Mouse (Mus musculus): ENCODE data around the gene Junb. TPM values are rescaled to one million over a fixed set of nuclear protein-coding genes. Genes with fewer than 3 reads are reported as not detected.
A peak's percentile ranks its signal among the peaks of the same experiment; 100 is the strongest.

The Junb gene
- total and polyA plus RNA-seq, 3 experiments = 41.6 to 72.7 TPM; not detected in 1

GRCm38 (mm10) chr8:84934860-84935259 lies 43.7 kb downstream of the Junb start:
- TF ChIP-seq HCFC1 (IDR thresholded peaks at IDR 0.05; ENCODE audit: low read depth, low read length) (no peak), POLR2A (IDR thresholded peaks at IDR 0.05; ENCODE audit: control insufficient read depth in 1 of 2, insufficient read depth in 1 of 2, low read depth in 1 of 2, low read length in 2 of 2, poor library complexity in 1 of 2) (0 out of 4 replicates have a peak, but pooled peaks of 1 of the 2 experiments have one; percentile 24)
- Histone ChIP-seq H3K4me1 (ENCODE audit: control insufficient read depth in 1 of 2, insufficient read depth in 2 of 2, low read length in 2 of 2) (peaks cover 0 to 30% of the 10 kb centered on the region in 2 experiments; a peak in 3 of 4 replicates), H3K27me3 (ENCODE audit: control insufficient read depth in 1 of 2, insufficient read depth in 2 of 2, low read length in 2 of 2) (no peaks in the 10 kb centered on the region), H3K36me3 (ENCODE audit: control insufficient read depth in 1 of 2, insufficient read depth in 2 of 2, low read length in 2 of 2) (peaks cover 0 to 13% of the 10 kb centered on the region in 2 experiments; a peak in 2 of 4 replicates), H3K4me3 (ENCODE audit: control insufficient read depth in 1 of 2, insufficient read depth in 1 of 2, low read depth in 2 of 2, low read length in 2 of 2) (no peak overlapping the region), H3K9ac (ENCODE audit: control insufficient read depth, low read depth, low read length, poor library complexity, severe bottlenecking) (no peak overlapping the region), H3K9me3 (replicated peaks; ENCODE audit: insufficient read depth, low read length) (no peaks in the 10 kb centered on the region), H3K27ac (ENCODE audit: control insufficient read depth, low read depth, low read length) (no peak overlapping the region), H3K79me2 (ENCODE audit: control insufficient read depth, insufficient read depth, low read length, poor library complexity) (no peaks in the 10 kb centered on the region)
- no peak for DNase-seq (ENCODE audit: low read depth, low spot score)

GRCm38 (mm10) chr8:84933767-84934559 lies 44.6 kb downstream of the Junb start:
- TF ChIP-seq POLR2A (IDR thresholded peaks at IDR 0.05; ENCODE audit: control insufficient read depth in 1 of 2, insufficient read depth in 1 of 2, low read depth in 1 of 2, low read length in 2 of 2, poor library complexity in 1 of 2) = no peak
- TF ChIP-seq JUND (IDR thresholded peaks at IDR 0.05; ENCODE audit: low read depth, low read length) = no peak
- H3K4me3 ChIP-seq (ENCODE audit: control insufficient read depth in 1 of 2, insufficient read depth in 1 of 2, low read depth in 2 of 2, low read length in 2 of 2) = no peak overlapping the region
- no peaks in the 10 kb centered on the region for H3K9me3 ChIP-seq (replicated peaks; ENCODE audit: insufficient read depth, low read length)
- no peak overlapping the region for H3K27ac ChIP-seq (ENCODE audit: control insufficient read depth, low read depth, low read length)
- H3K9ac ChIP-seq (ENCODE audit: control insufficient read depth, low read depth, low read length, poor library complexity, severe bottlenecking) = no peak overlapping the region
- peaks cover 0 to 13% of the 10 kb centered on the region in 2 experiments; a peak in 2 of 4 replicates for H3K36me3 ChIP-seq (ENCODE audit: control insufficient read depth in 1 of 2, insufficient read depth in 2 of 2, low read length in 2 of 2)
- no peaks in the 10 kb centered on the region for H3K27me3 ChIP-seq (ENCODE audit: control insufficient read depth in 1 of 2, insufficient read depth in 2 of 2, low read length in 2 of 2)
- no peak for DNase-seq (ENCODE audit: low read depth, low spot score)
- peaks cover 0 to 30% of the 10 kb centered on the region in 2 experiments; a peak in 3 of 4 replicates for H3K4me1 ChIP-seq (ENCODE audit: control insufficient read depth in 1 of 2, insufficient read depth in 2 of 2, low read length in 2 of 2)
- no peaks in the 10 kb centered on the region for H3K79me2 ChIP-seq (ENCODE audit: control insufficient read depth, insufficient read depth, low read length, poor library complexity)

- Histone ChIP-seq H3K9ac (ENCODE audit: control insufficient read depth, low read depth, low read length, poor library complexity, severe bottlenecking) (no peak overlapping the region), H3K36me3 (ENCODE audit: control insufficient read depth in 1 of 2, insufficient read depth in 2 of 2, low read length in 2 of 2) (peaks cover 0 to 7% of the 10 kb centered on the region in 2 experiments; a peak in 2 of 4 replicates), H3K9me3 (replicated peaks; ENCODE audit: insufficient read depth, low read length) (no peaks in the 10 kb centered on the region), H3K27me3 (ENCODE audit: control insufficient read depth in 1 of 2, insufficient read depth in 2 of 2, low read length in 2 of 2) (no peaks in the 10 kb centered on the region), H3K27ac (ENCODE audit: control insufficient read depth, low read depth, low read length) (no peak overlapping the region), H3K4me3 (ENCODE audit: control insufficient read depth in 1 of 2, insufficient read depth in 1 of 2, low read depth in 2 of 2, low read length in 2 of 2) (no peak overlapping the region), H3K4me1 (ENCODE audit: control insufficient read depth in 1 of 2, insufficient read depth in 2 of 2, low read length in 2 of 2) (peaks cover 4 to 21% of the 10 kb centered on the region in 2 experiments; a peak in 3 of 4 replicates), H3K79me2 (ENCODE audit: control insufficient read depth, insufficient read depth, low read length, poor library complexity) (no peaks in the 10 kb centered on the region)
- no peak for DNase-seq (ENCODE audit: low read depth, low spot score)
- no peak for TF ChIP-seq USF2 (IDR thresholded peaks at IDR 0.05; ENCODE audit: borderline replicate concordance in 1 of 2, insufficient read depth in 1 of 2, low read depth in 1 of 2, low read length in 2 of 2)
- TF ChIP-seq JUND (IDR thresholded peaks at IDR 0.05; ENCODE audit: low read depth, low read length) = no peak
- no peak for TF ChIP-seq CHD1 (IDR thresholded peaks at IDR 0.05; ENCODE audit: low read depth, low read length)
- no peak for TF ChIP-seq ZKSCAN1 (IDR thresholded peaks at IDR 0.05; ENCODE audit: low read depth, low read length)
- no peak for TF ChIP-seq RAD21 (IDR thresholded peaks at IDR 0.05; ENCODE audit: low read depth, low read length)
- no peak for TF ChIP-seq ETS1 (IDR thresholded peaks at IDR 0.05; ENCODE audit: low read depth, low read length)
- TF ChIP-seq E2F4 (IDR thresholded peaks at IDR 0.05; ENCODE audit: borderline replicate concordance, low read depth, low read length) = no peak
- no peak for TF ChIP-seq POLR2AphosphoS5 (IDR thresholded peaks at IDR 0.05; ENCODE audit: borderline replicate concordance, low read depth, low read length)
- no peak for TF ChIP-seq CHD2 (IDR thresholded peaks at IDR 0.05; ENCODE audit: low read length)
- no peak for TF ChIP-seq POLR2A (IDR thresholded peaks at IDR 0.05; ENCODE audit: control insufficient read depth in 1 of 2, insufficient read depth in 1 of 2, low read depth in 1 of 2, low read length in 2 of 2, poor library complexity in 1 of 2)
- TF ChIP-seq EP300 (IDR thresholded peaks at IDR 0.05; ENCODE audit: low read depth in 1 of 2, low read length in 2 of 2) = no peak
- no peak for TF ChIP-seq CTCF (IDR thresholded peaks at IDR 0.05 in 2 of 3, conservative IDR thresholded peaks at IDR 0.05 in 1 of 3; ENCODE audit: control insufficient read depth in 1 of 3, insufficient read depth in 1 of 3, low read depth in 2 of 3, low read length in 3 of 3, poor library complexity in 1 of 3, severe bottlenecking in 1 of 3)
- no peak for TF ChIP-seq KAT2A (conservative IDR thresholded peaks at IDR 0.05; ENCODE audit: low read depth, low read length)
- no peak for TF ChIP-seq GATA1 (IDR thresholded peaks at IDR 0.05; ENCODE audit: low read depth, low read length)
Observed at GRCm38 (mm10) chr8:84930582-84930981, 47.9 kb downstream of the Junb start.
